Mouse (Mus musculus): Measurements from ENCODE around the gene Fmnl2.

GRCm38 (mm10) chr2:52986354-52986753, 128.7 kb downstream of the Fmnl2 start:
- TF ChIP-seq POLR2A (IDR thresholded peaks at IDR 0.05; ENCODE audit: insufficient read depth, low read depth, low read length) (no peak), CTCF (IDR thresholded peaks at IDR 0.05) (no peak)

All from heart, adult 2 months (tissue).